Mouse (Mus musculus) heart, embryonic 13.5 days (tissue): ENCODE data around the gene Creb5. TPM values are rescaled to one million over a fixed set of nuclear protein-coding genes. Genes with fewer than 3 reads are reported as not detected.

Experiments
- ATAC-seq: fragments of 200-750 bp; cut with Nextera tagmentation; 2 replicates; pipeline ENCODE4 v1.8.0; 2017; ENCODE audit warnings: moderate TSS enrichment; ENCODE audit not compliant: insufficient number of reproducible peaks, low FRiP score, low TSS enrichment; ENCODE audit errors: extremely low read depth
- H3K27ac ChIP-seq: fragments of 300-500 bp; sonication (generic); replicated peaks from 2 replicates; pipeline ENCODE4 v1.5.1; 2015; ENCODE audit warnings: moderate library complexity, mild to moderate bottlenecking, inconsistent platforms
- H3K27me3 ChIP-seq: fragments of 300-500 bp; sonication (generic); replicated peaks from 2 replicates; pipeline ENCODE4 v1.6.1; 2015; ENCODE audit warnings: mild to moderate bottlenecking, inconsistent platforms
- H3K36me3 ChIP-seq: fragments of 300-500 bp; sonication (generic); 2 replicates; pipeline ENCODE4 v1.6.1; 2015; ENCODE audit warnings: mild to moderate bottlenecking, inconsistent platforms
- H3K4me1 ChIP-seq: fragments of 300-500 bp; sonication (generic); 2 replicates; pipeline ENCODE4 v1.6.1; 2015; ENCODE audit warnings: inconsistent platforms
- H3K4me2 ChIP-seq: fragments of 300-500 bp; sonication (generic); 2 replicates; pipeline ENCODE4 v1.6.1; 2015; ENCODE audit warnings: inconsistent platforms, mild to moderate bottlenecking, moderate library complexity
- H3K4me3 ChIP-seq: fragments of 300-500 bp; sonication (generic); 2 replicates; pipeline ENCODE4 v1.5.1; 2015; ENCODE audit warnings: moderate library complexity, mild to moderate bottlenecking, inconsistent platforms
- H3K9ac ChIP-seq: fragments of 300-500 bp; sonication (generic); 2 replicates; pipeline ENCODE4 v1.6.1; 2015; ENCODE audit warnings: inconsistent platforms, mild to moderate bottlenecking, moderate library complexity
- H3K9me3 ChIP-seq: fragments of 300-500 bp; sonication (generic); 2 replicates; pipeline ENCODE4 v1.6.1; 2016; ENCODE audit warnings: inconsistent platforms
- WGBS: fragments of 180-500 bp; shearing (Covaris S2); methylation state at CpG from one replicate; pipeline ENCODE4 v1.1.7; 2015; ENCODE audit warnings: mixed read lengths; 5-methylcytosine and 5-hydroxymethylcytosine counted together
- polyA plus RNA-seq: library from polyadenylated mRNA; unstranded; fragments of >200 nt; fragmentation: Nextera tagmentation; extraction: Ambion mirVana; gene quantifications from 2 replicates; pipeline ENCODE4 v1.2.1, GENCODE M21; 2015

The Creb5 gene
- 31.1 and 33.0 TPM in 2 replicates for polyA plus RNA-seq

DNA sequence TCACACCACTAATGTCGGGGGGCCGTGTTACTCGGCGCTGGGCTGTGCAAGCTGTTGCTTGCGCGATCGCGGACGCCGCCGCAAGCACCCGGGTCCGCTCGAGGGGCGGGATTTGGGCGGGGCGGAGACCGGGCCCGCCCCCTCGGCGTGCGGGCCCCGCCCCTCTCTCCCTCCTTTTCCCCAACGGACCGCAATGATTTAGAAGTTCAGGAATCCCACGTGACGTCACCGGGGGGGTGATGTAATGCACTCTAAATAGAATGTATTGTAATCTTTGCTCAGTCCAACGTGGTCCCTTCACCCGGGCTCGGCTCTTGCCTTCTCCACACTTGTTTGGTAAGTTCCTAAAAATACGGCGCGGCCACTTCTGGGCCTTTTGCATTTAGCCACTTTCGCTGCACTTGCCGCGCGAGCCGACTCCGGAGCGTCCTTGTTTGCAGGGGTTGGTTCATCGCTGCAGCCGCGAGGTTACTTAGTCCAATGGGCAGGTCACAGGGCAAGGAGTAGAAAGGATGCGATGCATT is at the start of gene Creb5:
Creb5 (plus strand) TSS at position 233 of the 524 bp plus-strand sequence.
- Histone ChIP-seq H3K27ac (peak within 1 kb of the TSS; percentile 92), H3K27me3 (peaks cover 36% of the 10 kb centered on the region), H3K9ac (peak within 1 kb of the TSS; percentile 93), H3K36me3 (no peaks in the 10 kb centered on the region), H3K4me3 (peak within 1 kb of the TSS; percentile 83), H3K9me3 (no peaks in the 10 kb centered on the region), H3K4me2 (peak within 1 kb of the TSS; percentile 90), H3K4me1 (peaks cover 41% of the 10 kb centered on the region)
- ATAC-seq: peak; percentile 76; the same call in 1 of the 2 replicates
- WGBS: 0% methylated on average over 45 of the region's 45 CpGs

GRCm38 (mm10) chr6:53259841-53260240 is 27.2 kb upstream of the Creb5 start:
- Histone ChIP-seq H3K36me3 (no peaks in the 10 kb centered on the region), H3K27ac (no peak overlapping the region), H3K4me2 (no peak overlapping the region), H3K4me3 (no peak overlapping the region), H3K9ac (no peak overlapping the region), H3K4me1 (no peaks in the 10 kb centered on the region), H3K27me3 (no peaks in the 10 kb centered on the region), H3K9me3 (no peaks in the 10 kb centered on the region)
- 77% methylated on average over 3 of the region's 3 CpGs for WGBS
- ATAC-seq: no peak

- peaks cover 3% of the 10 kb centered on the region; the same call in 1 of the 2 replicates for H3K4me1 ChIP-seq
These were observed 24.7 kb upstream of the Creb5 start for GRCm38 (mm10) chr6:53262401-53262800.

GRCm38 (mm10) chr6:53267036-53267435 is 20.0 kb upstream of the Creb5 start:
- Histone ChIP-seq H3K4me3 (0 out of 2 replicates have a peak overlapping the region, but pooled peaks have one; percentile 4), H3K4me1 (peaks cover 33% of the 10 kb centered on the region), H3K4me2 (peak overlapping the region; percentile 47), H3K27me3 (no peaks in the 10 kb centered on the region), H3K36me3 (no peaks in the 10 kb centered on the region), H3K27ac (no peak overlapping the region), H3K9ac (no peak overlapping the region), H3K9me3 (no peaks in the 10 kb centered on the region)
- ATAC-seq: no peak
- WGBS: 23% methylated on average over 7 of the region's 7 CpGs

More at GRCm38 (mm10) chr6:53262401-53262800, 24.7 kb upstream of the Creb5 start:
- H3K36me3 ChIP-seq: no peaks in the 10 kb centered on the region
- H3K4me3 ChIP-seq: no peak overlapping the region
- no peak overlapping the region for H3K27ac ChIP-seq
- H3K9me3 ChIP-seq: no peaks in the 10 kb centered on the region
- no peak overlapping the region for H3K4me2 ChIP-seq
- 73% methylated on average over 11 of the region's 11 CpGs for WGBS
- H3K9ac ChIP-seq: no peak overlapping the region
- no peaks in the 10 kb centered on the region for H3K27me3 ChIP-seq
- no peak for ATAC-seq

DNA sequence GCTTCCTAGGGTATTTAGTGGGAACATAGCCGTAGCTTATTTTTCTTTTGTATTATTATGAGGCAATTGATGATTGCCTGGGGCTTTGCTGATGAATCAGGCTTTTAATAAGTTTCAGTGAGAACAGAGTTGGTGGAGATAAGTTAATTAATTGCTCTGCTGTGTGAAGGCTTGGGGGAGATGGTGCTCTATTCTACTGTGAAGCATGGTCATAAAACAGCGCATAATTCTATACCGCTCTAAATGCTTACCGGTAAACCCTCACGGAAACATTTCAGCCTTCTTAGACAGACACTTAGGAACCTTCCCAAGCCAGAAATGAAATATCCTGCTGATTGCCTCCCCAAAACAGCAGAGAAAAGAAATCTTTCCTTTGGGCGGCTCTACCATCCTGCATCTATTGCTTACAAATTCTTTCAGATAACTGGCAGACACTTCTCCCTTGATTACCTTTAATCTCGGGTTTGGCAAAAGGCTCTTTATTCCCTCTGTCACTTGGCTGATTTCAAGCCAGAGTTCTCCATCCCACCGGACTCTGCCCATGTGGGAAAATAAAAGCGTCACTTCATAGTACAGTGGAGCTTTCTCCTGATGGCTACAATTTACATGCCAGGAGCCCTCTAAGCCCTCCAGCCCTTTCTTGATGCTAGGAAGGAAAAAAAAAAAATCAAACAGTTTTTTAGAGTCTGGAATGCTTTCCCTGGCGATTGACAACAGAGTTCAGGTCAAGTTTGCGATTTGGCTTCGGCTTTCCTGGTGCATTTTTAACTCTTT is 19.2 kb upstream of the Creb5 start:
- Histone ChIP-seq H3K4me3 (0 out of 2 replicates have a peak overlapping the region, but pooled peaks have one; percentile 3), H3K4me1 (peaks cover 33% of the 10 kb centered on the region), H3K27me3 (no peaks in the 10 kb centered on the region), H3K36me3 (no peaks in the 10 kb centered on the region), H3K9me3 (no peaks in the 10 kb centered on the region), H3K9ac (0 out of 2 replicates have a peak overlapping the region, but pooled peaks have one; percentile 10), H3K27ac (no peak overlapping the region), H3K4me2 (peak overlapping the region; percentile 47)
- WGBS: 37% methylated on average over 12 of the region's 12 CpGs
- ATAC-seq: no peak

- H3K27ac ChIP-seq: no peak overlapping the region
- ATAC-seq: no peak
- H3K4me1 ChIP-seq: peaks cover 33% of the 10 kb centered on the region
- H3K9ac ChIP-seq: no peak overlapping the region
- 51% methylated on average over 3 of the region's 3 CpGs for WGBS
- H3K4me3 ChIP-seq: no peak overlapping the region
- no peak overlapping the region for H3K4me2 ChIP-seq
- no peaks in the 10 kb centered on the region for H3K9me3 ChIP-seq
- H3K27me3 ChIP-seq: no peaks in the 10 kb centered on the region; the same call in 1 of the 2 replicates
- no peaks in the 10 kb centered on the region for H3K36me3 ChIP-seq
These were observed 15.9 kb upstream of the Creb5 start for GRCm38 (mm10) chr6:53271216-53271615.

GRCm38 (mm10) chr6:53271636-53272035 is 15.4 kb upstream of the Creb5 start:
- no peaks in the 10 kb centered on the region for H3K9me3 ChIP-seq
- no peak for ATAC-seq
- no peak overlapping the region for H3K4me2 ChIP-seq
- H3K4me1 ChIP-seq: peaks cover 33% of the 10 kb centered on the region
- no peak overlapping the region for H3K9ac ChIP-seq
- no peak overlapping the region for H3K4me3 ChIP-seq
- H3K27ac ChIP-seq: no peak overlapping the region
- no peaks in the 10 kb centered on the region; the same call in 1 of the 2 replicates for H3K27me3 ChIP-seq
- WGBS: 42% methylated on average over 4 of the region's 4 CpGs
- H3K36me3 ChIP-seq: no peaks in the 10 kb centered on the region

DNA sequence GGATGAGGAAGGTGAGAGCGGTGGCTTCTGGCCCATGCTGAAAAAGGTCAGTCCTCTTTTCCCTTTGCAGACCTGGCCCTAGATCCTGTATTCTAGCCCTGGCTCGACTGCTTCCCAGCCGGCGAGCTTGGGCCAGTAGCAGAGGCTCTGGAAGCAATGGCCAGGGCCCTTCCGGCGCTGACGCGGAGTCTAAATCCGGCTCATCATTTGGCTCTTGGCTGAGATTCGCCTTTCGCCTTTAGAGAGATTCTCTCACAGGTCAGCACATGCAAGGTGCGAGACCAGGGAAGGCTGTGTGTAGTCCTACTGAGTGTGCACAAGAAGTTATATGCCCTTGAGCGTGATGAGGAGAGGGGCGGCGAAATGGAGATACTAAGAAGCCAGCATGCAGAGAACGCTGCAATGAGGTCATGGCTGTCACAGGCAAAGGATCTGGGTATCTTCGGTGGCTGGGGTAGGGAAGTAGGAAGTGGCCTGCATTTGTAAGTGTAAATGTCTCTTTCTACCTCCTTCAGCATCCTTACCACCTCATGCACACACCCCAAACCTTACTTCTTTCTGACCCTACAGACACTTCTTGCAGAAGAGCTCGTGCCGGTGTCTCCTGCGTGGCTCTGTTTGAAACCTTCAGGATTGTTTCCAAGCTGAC is 557 bp upstream of the Creb5 start:
- peak overlapping the region; percentile 83 for H3K4me3 ChIP-seq
- no peaks in the 10 kb centered on the region for H3K36me3 ChIP-seq
- 3% methylated on average over 20 of the region's 20 CpGs for WGBS
- peak overlapping the region; percentile 92 for H3K27ac ChIP-seq
- H3K9me3 ChIP-seq: no peaks in the 10 kb centered on the region
- H3K9ac ChIP-seq: peak overlapping the region; percentile 80
- H3K4me2 ChIP-seq: peak overlapping the region; percentile 90
- H3K4me1 ChIP-seq: peaks cover 36% of the 10 kb centered on the region
- peaks cover 36% of the 10 kb centered on the region for H3K27me3 ChIP-seq
- peak; percentile 20; the same call in 1 of the 2 replicates for ATAC-seq

DNA sequence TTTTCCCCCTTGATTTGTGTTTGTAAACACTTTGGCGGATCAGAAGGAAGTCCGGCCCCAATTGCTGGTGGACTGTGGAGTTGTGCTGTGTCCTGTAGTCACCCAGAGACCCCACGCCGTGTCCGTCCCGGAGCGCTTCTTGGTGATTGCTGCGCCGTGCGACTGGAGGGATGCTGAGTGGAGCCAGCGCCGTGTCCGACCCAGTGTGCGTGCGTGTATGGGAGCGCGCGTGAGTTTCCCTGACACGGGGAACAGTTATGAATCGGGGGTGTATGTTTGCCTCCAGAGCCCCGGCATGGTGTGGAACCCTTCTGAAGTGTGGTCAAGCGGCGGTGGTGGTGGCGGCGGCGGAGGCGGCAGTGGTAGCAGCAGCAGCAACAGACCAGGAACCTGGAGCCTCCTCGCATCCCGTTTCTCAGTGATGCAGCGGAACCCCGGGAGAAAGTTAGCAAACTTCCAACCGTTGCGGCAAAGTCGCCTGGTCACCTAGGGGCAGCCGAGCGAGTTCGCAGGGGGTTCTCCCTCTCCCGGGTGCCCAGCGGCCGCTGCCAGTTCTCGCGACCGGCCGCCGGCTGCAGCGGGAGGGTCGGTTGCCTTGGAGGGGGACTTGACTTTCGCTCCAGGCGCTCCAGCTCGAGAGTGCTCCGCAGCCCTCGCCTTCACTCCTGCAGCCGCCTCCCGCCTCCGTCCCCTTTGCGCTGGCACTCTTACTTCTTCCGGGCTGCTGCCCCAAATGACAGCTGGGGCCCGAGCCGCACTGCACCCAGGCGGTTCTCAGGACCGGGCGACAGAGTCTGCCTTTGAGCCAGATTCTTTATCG is 702 bp downstream of the Creb5 start:
- no peak for ATAC-seq

GRCm38 (mm10) chr6:53288584-53289558 is 1.8 kb downstream of the Creb5 start:
- H3K27me3 ChIP-seq: peaks cover 28% of the 10 kb centered on the region
- H3K4me3 ChIP-seq: peak overlapping the region; percentile 83
- H3K9ac ChIP-seq: peak overlapping the region; percentile 93
- no peak for ATAC-seq
- H3K36me3 ChIP-seq: no peaks in the 10 kb centered on the region
- WGBS: 1% methylated on average over 24 of the region's 24 CpGs
- no peaks in the 10 kb centered on the region for H3K9me3 ChIP-seq
- H3K4me1 ChIP-seq: peaks cover 57% of the 10 kb centered on the region
- H3K27ac ChIP-seq: peak overlapping the region; percentile 92
- H3K4me2 ChIP-seq: peak overlapping the region; percentile 90

More for the DNA sequence above, 702 bp downstream of the Creb5 start:
- under 1% methylated on average over 62 of the region's 63 CpGs for WGBS
- peaks cover 48% of the 10 kb centered on the region for H3K4me1 ChIP-seq
- H3K36me3 ChIP-seq: no peaks in the 10 kb centered on the region
- H3K27ac ChIP-seq: peak overlapping the region; percentile 92
- no peaks in the 10 kb centered on the region for H3K9me3 ChIP-seq
- H3K9ac ChIP-seq: peak overlapping the region; percentile 93
- peaks cover 36% of the 10 kb centered on the region for H3K27me3 ChIP-seq
- H3K4me2 ChIP-seq: peak overlapping the region; percentile 90
- peak overlapping the region; percentile 83 for H3K4me3 ChIP-seq
